ENCODE assay signal across 13 mouse cellular contexts in the genomic region with DNA sequence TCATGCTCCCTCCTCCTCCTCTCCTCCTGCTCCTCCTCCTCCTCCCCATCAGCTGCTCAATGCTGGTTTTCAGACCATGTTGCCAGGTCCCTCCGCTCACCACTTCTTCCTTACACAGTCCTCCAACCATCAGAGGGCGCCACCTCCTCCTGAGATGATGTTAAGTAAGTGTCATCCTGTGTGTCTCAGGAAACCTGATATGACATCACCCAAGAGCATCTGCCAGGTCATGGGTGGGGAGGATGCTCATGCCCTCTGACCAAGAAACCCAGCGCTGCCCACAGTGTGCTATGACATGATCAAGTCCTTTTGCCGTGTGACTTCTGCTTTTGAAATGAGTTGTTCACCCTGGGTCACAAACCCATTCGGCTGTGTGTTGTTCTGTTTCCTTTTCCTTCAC. TPM values are rescaled to one million over a fixed set of nuclear protein-coding genes. Genes with fewer than 3 reads are reported as not detected.
A peak's percentile ranks its signal among the peaks of the same experiment; 100 is the strongest.
DNase-seq lines count a peak whose midpoint lies in the region; ATAC-seq and TF ChIP-seq lines count a peak whose summit lies in the region.
"Had no signal": no experiment of that assay in that cellular context is flagged by ENCODE, and none has a peak within 500 bp of the region (broad histone marks: within the 10 kb centered on the region; RNA-seq: fewer than 3 reads in every experiment).

No protein-coding gene starts in this region.

- no peaks in the 10 kb centered on the region for H3K27me3 ChIP-seq in heart, embryonic 12.5 days (replicated peaks)
- H3K27me3 ChIP-seq in liver, embryonic 13.5 days, result no peaks in the 10 kb centered on the region
- no peaks in the 10 kb centered on the region for H3K27me3 ChIP-seq in stomach, postnatal 0 days (ENCODE audit: control insufficient read depth, insufficient read depth, low read length)
- no peaks in the 10 kb centered on the region for H3K27me3 ChIP-seq in kidney, embryonic 15.5 days
- H3K27me3 ChIP-seq: limb, embryonic 13.5 days; Patski had no signal

- peak; percentile 56 for TF ChIP-seq CTCF in stomach, postnatal 0 days (IDR thresholded peaks at IDR 0.05; ENCODE audit: low read depth)

- H3K4me2 ChIP-seq in heart, embryonic 12.5 days, result no peak overlapping the region
- H3K4me2 ChIP-seq in liver, embryonic 13.5 days, result no peak overlapping the region
- no peak overlapping the region for H3K4me2 ChIP-seq in stomach, postnatal 0 days (replicated peaks; ENCODE audit: low read depth)
- H3K4me2 ChIP-seq in kidney, embryonic 15.5 days, result no peak overlapping the region
- H3K4me2 ChIP-seq: limb, embryonic 13.5 days had no signal

- WGBS in heart, embryonic 12.5 days, result 85% methylated on average over 5 of the region's 5 CpGs
- 75% methylated on average over 5 of the region's 5 CpGs for WGBS in liver, embryonic 13.5 days (ENCODE audit: insufficient replicate concordance)
- WGBS in stomach, postnatal 0 days, result 78% methylated on average over 5 of the region's 5 CpGs
- 82% methylated on average over 5 of the region's 5 CpGs for WGBS in kidney, embryonic 15.5 days

- peak; percentile 91 for DNase-seq in heart, adult 11 months
- DNase-seq in thymus, postnatal 0 days (ENCODE audit: low spot score), result peak; percentile 35
- DNase-seq in thymus, adult 18-20 months, result no peak
- peak; percentile 43 for DNase-seq in liver, embryonic 13.5 days
- no peak for DNase-seq in stomach, postnatal 0 days (ENCODE audit: low spot score)
- no peak for DNase-seq in adipocyte (ENCODE audit: low spot score)
- DNase-seq: cerebellum, adult 2 months had no signal

- H3K9ac ChIP-seq in heart, embryonic 12.5 days, result no peak overlapping the region
- H3K9ac ChIP-seq in liver, embryonic 13.5 days, result no peak overlapping the region
- no peak overlapping the region for H3K9ac ChIP-seq in stomach, postnatal 0 days (ENCODE audit: low read length)
- no peak overlapping the region for H3K9ac ChIP-seq in kidney, embryonic 15.5 days
- H3K9ac ChIP-seq: limb, embryonic 13.5 days had no signal

- peaks cover 37% of the 10 kb centered on the region for H3K4me1 ChIP-seq in heart, embryonic 12.5 days (replicated peaks)
- H3K4me1 ChIP-seq in liver, embryonic 13.5 days (replicated peaks), result peaks cover 96% of the 10 kb centered on the region
- no peaks in the 10 kb centered on the region for H3K4me1 ChIP-seq in stomach, postnatal 0 days (replicated peaks; ENCODE audit: control insufficient read depth, insufficient read depth)
- peaks cover 26% of the 10 kb centered on the region for H3K4me1 ChIP-seq in kidney, embryonic 15.5 days
- H3K4me1 ChIP-seq: limb, embryonic 13.5 days had no signal

- H3K4me3 ChIP-seq in heart, embryonic 12.5 days, result no peak overlapping the region
- H3K4me3 ChIP-seq in liver, embryonic 13.5 days (replicated peaks), result no peak overlapping the region
- H3K4me3 ChIP-seq in stomach, postnatal 0 days (ENCODE audit: low read depth, low read length), result no peak overlapping the region
- no peak overlapping the region for H3K4me3 ChIP-seq in kidney, embryonic 15.5 days (replicated peaks)
- H3K4me3 ChIP-seq: forebrain, embryonic 10.5 days; limb, embryonic 13.5 days had no signal

- H3K36me3 ChIP-seq in heart, embryonic 12.5 days, result no peaks in the 10 kb centered on the region
- H3K36me3 ChIP-seq in liver, embryonic 13.5 days, result no peaks in the 10 kb centered on the region
- no peaks in the 10 kb centered on the region for H3K36me3 ChIP-seq in stomach, postnatal 0 days (ENCODE audit: control insufficient read depth, insufficient read depth, low read length)
- H3K36me3 ChIP-seq in kidney, embryonic 15.5 days, result no peaks in the 10 kb centered on the region
- H3K36me3 ChIP-seq: forebrain, embryonic 10.5 days; limb, embryonic 13.5 days had no signal

- no peak overlapping the region for H3K27ac ChIP-seq in heart, embryonic 12.5 days (ENCODE audit: poor library complexity, severe bottlenecking)
- no peak overlapping the region for H3K27ac ChIP-seq in liver, embryonic 13.5 days
- H3K27ac ChIP-seq in stomach, postnatal 0 days (replicated peaks), result peak overlapping the region; percentile 49; the same call in 1 of the 2 replicates
- no peak overlapping the region for H3K27ac ChIP-seq in kidney, embryonic 15.5 days
- H3K27ac ChIP-seq: forebrain, embryonic 10.5 days; limb, embryonic 13.5 days had no signal

- no peak for TF ChIP-seq EP300 in stomach, postnatal 0 days (optimal IDR thresholded peaks at IDR 0.05)

- no peak for ATAC-seq in heart, embryonic 12.5 days (ENCODE audit: insufficient number of reproducible peaks, low FRiP score)
- no peak for ATAC-seq in liver, embryonic 13.5 days (ENCODE audit: low read depth)
- ATAC-seq in stomach, postnatal 0 days (ENCODE audit: low FRiP score, low TSS enrichment), result no peak
- ATAC-seq in kidney, embryonic 15.5 days (replicated peaks; ENCODE audit: low FRiP score), result no peak
- ATAC-seq: hindbrain, embryonic 16.5 days; Patski had no signal

- no peaks in the 10 kb centered on the region for H3K9me3 ChIP-seq in heart, embryonic 12.5 days (replicated peaks)
- no peaks in the 10 kb centered on the region for H3K9me3 ChIP-seq in liver, embryonic 13.5 days (replicated peaks)
- H3K9me3 ChIP-seq in stomach, postnatal 0 days (ENCODE audit: control insufficient read depth, low read length), result no peaks in the 10 kb centered on the region
- H3K9me3 ChIP-seq in kidney, embryonic 15.5 days (replicated peaks), result no peaks in the 10 kb centered on the region
- H3K9me3 ChIP-seq: forebrain, embryonic 10.5 days; limb, embryonic 13.5 days had no signal

RNA-seq across cellular contexts. Expression of a gene that starts 12.1 kb away (rescaled TPM):
- polyA plus RNA-seq in heart, embryonic 12.5 days (2016; fragmentation: Nextera tagmentation; extraction: Ambion mirVana), result 0.46 and 0.73 TPM in 2 replicates
- 0.18 and 0.26 TPM in 2 replicates for polyA plus RNA-seq in thymus, postnatal 0 days (2015; fragmentation: Nextera tagmentation; extraction: Ambion mirVana)
- 0.16 and 0.35 TPM in 2 replicates for polyA plus RNA-seq in liver, embryonic 13.5 days (2015; fragmentation: Nextera tagmentation; extraction: Ambion mirVana)
- polyA plus RNA-seq in stomach, postnatal 0 days (2015; fragmentation: Nextera tagmentation; extraction: Ambion mirVana), result 1.1 and 1.4 TPM in 2 replicates
- polyA plus RNA-seq in kidney, embryonic 15.5 days (2015; fragmentation: Nextera tagmentation; extraction: Ambion mirVana), result 1.4 and 1.5 TPM in 2 replicates

RNA-seq across cellular contexts. Expression of a gene that starts 35.1 kb away (rescaled TPM):
- polyA plus RNA-seq in heart, embryonic 12.5 days (2016; fragmentation: Nextera tagmentation; extraction: Ambion mirVana), result 6.2 and 8.2 TPM in 2 replicates
- 0.49 and 0.85 TPM in 2 replicates for polyA plus RNA-seq in thymus, postnatal 0 days (2015; fragmentation: Nextera tagmentation; extraction: Ambion mirVana)
- 32.7 and 35.6 TPM in 2 replicates for polyA plus RNA-seq in liver, embryonic 13.5 days (2015; fragmentation: Nextera tagmentation; extraction: Ambion mirVana)
- 0.38 and 0.40 TPM in 2 replicates for polyA plus RNA-seq in stomach, postnatal 0 days (2015; fragmentation: Nextera tagmentation; extraction: Ambion mirVana)
- 1.9 and 2.0 TPM in 2 replicates for polyA plus RNA-seq in kidney, embryonic 15.5 days (2015; fragmentation: Nextera tagmentation; extraction: Ambion mirVana)
- polyA plus RNA-seq: Patski had no signal

Comparison
In these comparisons a context has a peak if more than half of its experiments do, and no peak if none do; other contexts are left out.
1. DNase-seq: peak in heart, adult 11 months (single experiment), thymus, postnatal 0 days (single experiment) and liver, embryonic 13.5 days (single experiment); none in thymus, adult 18-20 months (0 of 2), stomach, postnatal 0 days (single experiment) and adipocyte (single experiment).